Mouse (Mus musculus): Measurements from ENCODE around the gene Csf2rb2.
"Not testable (repeated sequence)": the region's sequence is repeated elsewhere in the genome, so short reads cannot be mapped to it uniquely, and the experiment has no call there.

GRCm38 (mm10) chr15:78339627-78340423, 34.3 kb upstream of the Csf2rb2 start:
- TF ChIP-seq CTCF (conservative IDR thresholded peaks at IDR 0.05; ENCODE audit: insufficient read depth, insufficient read length, low read depth, low read length): peak; percentile 85
- TF ChIP-seq POLR2A (IDR thresholded peaks at IDR 0.05; ENCODE audit: low read depth, low read length): not testable (repeated sequence)

Measured in kidney, adult 2 months (tissue).